Mouse (Mus musculus): ENCODE results near the gene Hbs1l.

- no peak for TF ChIP-seq POLR2A (IDR thresholded peaks at IDR 0.05; ENCODE audit: insufficient read depth, low read depth, low read length)
- no peak for TF ChIP-seq CTCF (IDR thresholded peaks at IDR 0.05; ENCODE audit: insufficient read depth, low read depth, low read length)
Measured at GRCm38 (mm10) chr10:21349449-21349848, 53.7 kb downstream of the Hbs1l start.
